Mouse (Mus musculus) kidney, embryonic 14.5 days (tissue): Measurements from ENCODE around the gene Rmnd5b. TPM values are rescaled to one million over a fixed set of nuclear protein-coding genes. Genes with fewer than 3 reads are reported as not detected.

Experiments
- ATAC-seq: fragments of 200-750 bp; cut with Nextera tagmentation; 2 replicates; pipeline ENCODE4 v1.8.0; 2017; ENCODE audit warnings: moderate number of reproducible peaks, mild to moderate bottlenecking, moderate TSS enrichment, moderate library complexity; ENCODE audit not compliant: low FRiP score, low TSS enrichment
- H3K27ac ChIP-seq: fragments of 300-500 bp; sonication (generic); 2 replicates; pipeline ENCODE4 v1.5.1; 2014; ENCODE audit warnings: low read depth, mild to moderate bottlenecking, low read length, moderate library complexity, mixed read lengths
- H3K27me3 ChIP-seq: fragments of 300-500 bp; sonication (generic); 2 replicates; pipeline ENCODE4 v1.6.1; 2014; ENCODE audit warnings: mild to moderate bottlenecking, low read length; ENCODE audit not compliant: control insufficient read depth, insufficient read depth
- H3K36me3 ChIP-seq: fragments of 300-500 bp; sonication (generic); 2 replicates; pipeline ENCODE4 v1.6.1; 2014; ENCODE audit warnings: low read length, mixed read lengths; ENCODE audit not compliant: control insufficient read depth, insufficient read depth
- H3K4me1 ChIP-seq: fragments of 300-500 bp; sonication (generic); 2 replicates; pipeline ENCODE4 v1.6.1; 2014; ENCODE audit warnings: low read length, mixed read lengths; ENCODE audit not compliant: control insufficient read depth, insufficient read depth
- H3K4me2 ChIP-seq: fragments of 300-500 bp; sonication (generic); replicated peaks from 2 replicates; pipeline ENCODE4 v1.6.1; 2014; ENCODE audit warnings: low read depth, mild to moderate bottlenecking, low read length
- H3K4me3 ChIP-seq: fragments of 300-500 bp; sonication (generic); 2 replicates; pipeline ENCODE4 v1.5.1; 2014; ENCODE audit warnings: mild to moderate bottlenecking, low read length
- H3K9ac ChIP-seq: fragments of 300-500 bp; sonication (generic); 2 replicates; pipeline ENCODE4 v1.6.1; 2014; ENCODE audit warnings: low read depth, mild to moderate bottlenecking, low read length, moderate library complexity
- H3K9me3 ChIP-seq: fragments of 300-500 bp; sonication (generic); 2 replicates; pipeline ENCODE4 v1.6.1; 2016; ENCODE audit warnings: low read length; ENCODE audit not compliant: control insufficient read depth
- WGBS: fragments of 180-500 bp; shearing (Covaris S2); extraction: QIAGEN DNeasy Blood & Tissue Kit; methylation state at CpG from one replicate; pipeline ENCODE4 v1.1.7; 2014; 5-methylcytosine and 5-hydroxymethylcytosine counted together
- polyA plus RNA-seq: library from polyadenylated mRNA; unstranded; fragments of >200 nt; fragmentation: Nextera tagmentation; extraction: Ambion mirVana; gene quantifications from 2 replicates; pipeline ENCODE4 v1.2.1, GENCODE M21; 2014

Gene Rmnd5b
- polyA plus RNA-seq, result 38.9 and 48.7 TPM in 2 replicates

GRCm38 (mm10) chr11:51635525-51636322 lies at the start of gene Rmnd5b:
Gene Rmnd5b, minus strand, starts transcription at chr11:51635896.
- Histone ChIP-seq H3K4me2 (peak within 1 kb of the TSS; percentile 57), H3K27ac (peak within 1 kb of the TSS; percentile 51), H3K27me3 (no peaks in the 10 kb centered on the region), H3K9ac (peak within 1 kb of the TSS; percentile 75), H3K4me1 (peaks cover 20% of the 10 kb centered on the region; the same call in 1 of the 2 replicates), H3K4me3 (peak within 1 kb of the TSS; percentile 71), H3K9me3 (no peaks in the 10 kb centered on the region), H3K36me3 (no peaks in the 10 kb centered on the region)
- ATAC-seq, result peak; percentile 70
- under 1% methylated on average over 61 of the region's 61 CpGs for WGBS

- Histone ChIP-seq H3K27ac (no peak overlapping the region), H3K4me2 (no peak overlapping the region)
- WGBS, result 44% methylated on average over 8 of the region's 8 CpGs
These were observed 46.3 kb upstream of the Rmnd5b start for GRCm38 (mm10) chr11:51681976-51682374.

GRCm38 (mm10) chr11:51681324-51681975 lies 45.8 kb upstream of the Rmnd5b start:
- 37% methylated on average over 13 of the region's 13 CpGs for WGBS
- no peak overlapping the region for H3K27ac ChIP-seq
- H3K4me3 ChIP-seq, result no peak overlapping the region; the same call in 1 of the 2 replicates
- H3K9me3 ChIP-seq, result no peaks in the 10 kb centered on the region
- H3K27me3 ChIP-seq, result no peaks in the 10 kb centered on the region
- peak; percentile 81 for ATAC-seq
- H3K36me3 ChIP-seq, result peaks cover 3% of the 10 kb centered on the region; the same call in 1 of the 2 replicates
- H3K4me2 ChIP-seq, result peak overlapping the region; percentile 10; the same call in 1 of the 2 replicates
- 0 out of 2 replicates have a peak, but pooled peaks cover 3% of the 10 kb centered on the region for H3K4me1 ChIP-seq
- H3K9ac ChIP-seq, result no peak overlapping the region

More at GRCm38 (mm10) chr11:51681976-51682374, 46.3 kb upstream of the Rmnd5b start:
- H3K4me3 ChIP-seq, result no peak overlapping the region
- no peak overlapping the region for H3K9ac ChIP-seq
- no peaks in the 10 kb centered on the region for H3K9me3 ChIP-seq
- H3K36me3 ChIP-seq, result peaks cover 3% of the 10 kb centered on the region; the same call in 1 of the 2 replicates
- H3K4me1 ChIP-seq, result 0 out of 2 replicates have a peak, but pooled peaks cover 3% of the 10 kb centered on the region
- ATAC-seq, result 0 out of 2 replicates have a peak, but pooled peaks have one; percentile 33
- no peaks in the 10 kb centered on the region for H3K27me3 ChIP-seq

- Histone ChIP-seq H3K4me3 (no peak overlapping the region), H3K9me3 (no peaks in the 10 kb centered on the region), H3K36me3 (no peaks in the 10 kb centered on the region), H3K9ac (no peak overlapping the region), H3K4me1 (0 out of 2 replicates have a peak, but pooled peaks cover 3% of the 10 kb centered on the region), H3K27ac (no peak overlapping the region), H3K4me2 (no peak overlapping the region), H3K27me3 (no peaks in the 10 kb centered on the region)
- ATAC-seq, result no peak
- 79% methylated on average over 3 of the region's 3 CpGs for WGBS
These were observed 43.8 kb upstream of the Rmnd5b start for GRCm38 (mm10) chr11:51679466-51679865.

GRCm38 (mm10) chr11:51677737-51678418 lies 42.2 kb upstream of the Rmnd5b start:
- Histone ChIP-seq H3K36me3 (no peaks in the 10 kb centered on the region), H3K27ac (no peak overlapping the region), H3K9ac (no peak overlapping the region), H3K4me2 (no peak overlapping the region), H3K27me3 (no peaks in the 10 kb centered on the region), H3K4me1 (0 out of 2 replicates have a peak, but pooled peaks cover 3% of the 10 kb centered on the region), H3K4me3 (no peak overlapping the region), H3K9me3 (no peaks in the 10 kb centered on the region)
- 57% methylated on average over 6 of the region's 6 CpGs for WGBS
- no peak for ATAC-seq

- Histone ChIP-seq H3K9ac (no peak overlapping the region), H3K9me3 (no peaks in the 10 kb centered on the region), H3K4me2 (no peak overlapping the region), H3K27me3 (no peaks in the 10 kb centered on the region), H3K36me3 (no peaks in the 10 kb centered on the region), H3K4me3 (no peak overlapping the region), H3K27ac (no peak overlapping the region), H3K4me1 (no peaks in the 10 kb centered on the region)
- ATAC-seq, result no peak
- WGBS, result 87% methylated on average over 5 of the region's 5 CpGs
These were observed 39.7 kb upstream of the Rmnd5b start for GRCm38 (mm10) chr11:51675386-51675785.

- Histone ChIP-seq H3K4me2 (no peak overlapping the region), H3K9me3 (no peaks in the 10 kb centered on the region), H3K9ac (no peak overlapping the region), H3K4me3 (no peak overlapping the region), H3K4me1 (no peaks in the 10 kb centered on the region), H3K27ac (no peak overlapping the region), H3K36me3 (no peaks in the 10 kb centered on the region), H3K27me3 (no peaks in the 10 kb centered on the region)
- 71% methylated on average over 9 of the region's 9 CpGs for WGBS
- no peak for ATAC-seq
These were observed 37.6 kb upstream of the Rmnd5b start for GRCm38 (mm10) chr11:51673291-51673690.

- 81% methylated on average over 2 of the region's 2 CpGs for WGBS
- Histone ChIP-seq H3K9me3 (no peaks in the 10 kb centered on the region), H3K9ac (no peak overlapping the region), H3K27ac (no peak overlapping the region), H3K4me2 (no peak overlapping the region), H3K4me1 (no peaks in the 10 kb centered on the region), H3K4me3 (no peak overlapping the region), H3K36me3 (no peaks in the 10 kb centered on the region), H3K27me3 (no peaks in the 10 kb centered on the region)
- ATAC-seq, result no peak
These were observed 35.7 kb upstream of the Rmnd5b start for GRCm38 (mm10) chr11:51671376-51671775.
